ENCODE assay signal across 8 mouse cellular contexts in genomic region chr19:10634872-10635318, GRCm38 (mm10). TPM values are rescaled to one million over a fixed set of nuclear protein-coding genes. Genes with fewer than 3 reads are reported as not detected.
A peak's percentile ranks its signal among the peaks of the same experiment; 100 is the strongest.
DNase-seq lines count a peak whose midpoint lies in the region; ATAC-seq lines count a peak whose summit lies in the region.

No protein-coding gene starts in this region.

- H3K4me3 ChIP-seq in intestine, embryonic 16.5 days (ENCODE audit: low read length): peak overlapping the region; percentile 59

- H3K4me2 ChIP-seq in intestine, embryonic 16.5 days (ENCODE audit: low read depth, low read length): peak overlapping the region; percentile 93

- no peaks in the 10 kb centered on the region for H3K9me3 ChIP-seq in intestine, embryonic 16.5 days (ENCODE audit: control insufficient read depth, low read length)

- H3K36me3 ChIP-seq in intestine, embryonic 16.5 days (ENCODE audit: control insufficient read depth, insufficient read depth, low read length): peaks cover 4% of the 10 kb centered on the region; the same call in 1 of the 2 replicates

- peaks cover 18% of the 10 kb centered on the region for H3K4me1 ChIP-seq in intestine, embryonic 16.5 days (ENCODE audit: control insufficient read depth, insufficient read depth, low read length)

- WGBS in intestine, embryonic 16.5 days: 3% methylated on average over 21 of the region's 21 CpGs

- no peaks in the 10 kb centered on the region for H3K27me3 ChIP-seq in intestine, embryonic 16.5 days (replicated peaks; ENCODE audit: control insufficient read depth, insufficient read depth, low read length)

- peak overlapping the region; percentile 75 for H3K9ac ChIP-seq in intestine, embryonic 16.5 days (ENCODE audit: low read depth, low read length)

- peak; percentile 95 for ATAC-seq in intestine, embryonic 16.5 days
- ATAC-seq in megakaryocyte, adult 5-6 weeks (ENCODE audit: poor library complexity, severe bottlenecking): peak; percentile 43

- intact Hi-C loops in left cerebral cortex, postnatal 10 days (cut with DNase I): no loop called here

- DNase-seq in brain, adult 2 months (ENCODE audit: low read depth, low spot score): peak; percentile 82
- DNase-seq in embryo, embryonic 10.5 days (ENCODE audit: low spot score): peak; percentile 70
- peak; percentile 93 for DNase-seq in heart, adult 11 months
- peak; percentile 46 to 73 for DNase-seq in left cerebral cortex, postnatal 10 days (ENCODE audit: extremely low spot score in 1 of 2, low spot score in 2 of 2)
- peak; percentile 73 to 77 for DNase-seq in right cerebral cortex, postnatal 10 days (ENCODE audit: low spot score in 2 of 2)
- no peak for DNase-seq in adipocyte (ENCODE audit: low spot score)

- H3K27ac ChIP-seq in intestine, embryonic 16.5 days (ENCODE audit: low read length): 0 out of 2 replicates have a peak overlapping the region, but pooled peaks have one; percentile 43

RNA-seq across cellular contexts. Expression of gene Vwce, which starts 0.9 kb away (rescaled TPM):
- polyA plus RNA-seq in intestine, embryonic 16.5 days (2015; fragmentation: Nextera tagmentation; extraction: Ambion mirVana): 4.8 and 5.5 TPM in 2 replicates
- total RNA-seq in left cerebral cortex, postnatal 10 days (2021): 1 to 10 TPM in 1 of 2 experiments, under 1 TPM in 1; 0.81 to 1.2 TPM
- total RNA-seq in megakaryocyte, adult 5-6 weeks (2015): 0.23 TPM in 1 of 2 replicates, not detected in the other
- total RNA-seq in megakaryocyte, adult 5-6 weeks (2017): not detected in 2 replicates

RNA-seq across cellular contexts. Expression of gene Tkfc, which starts 29.4 kb away (rescaled TPM):
- 70.8 and 81.3 TPM in 2 replicates for polyA plus RNA-seq in intestine, embryonic 16.5 days (2015; fragmentation: Nextera tagmentation; extraction: Ambion mirVana)
- 10 to 100 TPM; 26.1 to 32.0 TPM for total RNA-seq in left cerebral cortex, postnatal 10 days (2021)
- total RNA-seq in megakaryocyte, adult 5-6 weeks (2015): 4.8 and 5.6 TPM in 2 replicates
- 2.2 and 3.7 TPM in 2 replicates for total RNA-seq in megakaryocyte, adult 5-6 weeks (2017)

RNA-seq across cellular contexts. Expression of gene Ddb1, which starts 29.8 kb away (rescaled TPM):
- polyA plus RNA-seq in intestine, embryonic 16.5 days (2015; fragmentation: Nextera tagmentation; extraction: Ambion mirVana): 268 and 271 TPM in 2 replicates
- total RNA-seq in left cerebral cortex, postnatal 10 days (2021): 100 to 1,000 TPM; 207 to 211 TPM
- 45.1 and 49.1 TPM in 2 replicates for total RNA-seq in megakaryocyte, adult 5-6 weeks (2015)
- total RNA-seq in megakaryocyte, adult 5-6 weeks (2017): 156 and 175 TPM in 2 replicates

RNA-seq across cellular contexts. Expression of gene Pga5, which starts 43.0 kb away (rescaled TPM):
- 0.71 and 0.78 TPM in 2 replicates for polyA plus RNA-seq in intestine, embryonic 16.5 days (2015; fragmentation: Nextera tagmentation; extraction: Ambion mirVana)
- not detected for total RNA-seq in left cerebral cortex, postnatal 10 days (2021)
- not detected in 2 replicates for total RNA-seq in megakaryocyte, adult 5-6 weeks (2015)
- total RNA-seq in megakaryocyte, adult 5-6 weeks (2017): 0.20 TPM in 1 of 2 replicates, not detected in the other

RNA-seq across cellular contexts. Expression of gene Vps37c, which starts 53.6 kb away (rescaled TPM):
- 36.2 and 37.6 TPM in 2 replicates for polyA plus RNA-seq in intestine, embryonic 16.5 days (2015; fragmentation: Nextera tagmentation; extraction: Ambion mirVana)
- total RNA-seq in left cerebral cortex, postnatal 10 days (2021): 10 to 100 TPM; 25.2 to 27.6 TPM
- total RNA-seq in megakaryocyte, adult 5-6 weeks (2015): 21.9 and 22.5 TPM in 2 replicates
- 15.2 and 17.8 TPM in 2 replicates for total RNA-seq in megakaryocyte, adult 5-6 weeks (2017)

Comparison
In these comparisons a context has a peak if more than half of its experiments do, and no peak if none do; other contexts are left out.
1. RNA of gene Tkfc, which starts 29.4 kb away (total RNA-seq): 26.1 to 32.0 TPM in left cerebral cortex, postnatal 10 days; 2.2 to 5.6 TPM in megakaryocyte, adult 5-6 weeks; every median in the first group is over 4 times any median in the second.